Mouse (Mus musculus) MEL (cell line): ENCODE measurements around the gene Upp2. TPM values are rescaled to one million over a fixed set of nuclear protein-coding genes. Genes with fewer than 3 reads are reported as not detected.

Experiments
- DNase-seq: peaks from one replicate; pipeline ENCODE4 v3.0.0; 2011; ENCODE audit warnings: low read depth, low spot score
- H3K27ac ChIP-seq: 2 replicates; pipeline ENCODE4 v1.5.1; 2012; ENCODE audit warnings: low read depth, mild to moderate bottlenecking, control low read depth, low read length, moderate library complexity; ENCODE audit not compliant: control insufficient read depth
- H3K27me3 ChIP-seq, 2 experiments: fragments of 150-350 bp in 1 of 2; sonication (generic) in 1 of 2; 2 replicates each; pipeline ENCODE4 v1.6.1; 2012; ENCODE audit warnings: low read length in 2 of 2, mild to moderate bottlenecking in 2 of 2, improper control_type of control experiment in 1 of 2, moderate library complexity in 1 of 2; ENCODE audit not compliant: insufficient read depth in 2 of 2, control insufficient read depth in 1 of 2
- H3K36me3 ChIP-seq, 2 experiments: 2 replicates each; pipeline ENCODE4 v1.6.1; 2012 to 2014; ENCODE audit warnings: low read length in 2 of 2, improper control_type of control experiment in 1 of 2, inconsistent platforms in 1 of 2, mild to moderate bottlenecking in 1 of 2; ENCODE audit not compliant: insufficient read depth in 2 of 2, control insufficient read depth in 1 of 2
- H3K4me1 ChIP-seq, 2 experiments: fragments of 150-350 bp in 1 of 2; sonication (generic) in 1 of 2; 2 replicates each; pipeline ENCODE4 v1.6.1; 2012; ENCODE audit warnings: low read length in 2 of 2, improper control_type of control experiment in 1 of 2, mild to moderate bottlenecking in 1 of 2; ENCODE audit not compliant: insufficient read depth in 2 of 2, control insufficient read depth in 1 of 2
- H3K4me3 ChIP-seq, 2 experiments: fragments of 150-350 bp in 1 of 2; sonication (generic) in 1 of 2; 2 replicates each; pipeline ENCODE4 v1.5.1; 2012; ENCODE audit warnings: low read depth in 2 of 2, low read length in 2 of 2, mild to moderate bottlenecking in 2 of 2, moderate library complexity in 2 of 2, control low read depth in 1 of 2, improper control_type of control experiment in 1 of 2; ENCODE audit not compliant: control insufficient read depth in 1 of 2, insufficient read depth in 1 of 2
- H3K79me2 ChIP-seq: 2 replicates; pipeline ENCODE4 v1.6.1; 2012; ENCODE audit warnings: mild to moderate bottlenecking, low read length, moderate library complexity; ENCODE audit not compliant: control insufficient read depth, poor library complexity, insufficient read depth
- H3K9ac ChIP-seq: 2 replicates; pipeline ENCODE4 v1.6.1; 2012; ENCODE audit warnings: low read depth, mild to moderate bottlenecking, control low read depth, low read length, moderate library complexity; ENCODE audit not compliant: control insufficient read depth, poor library complexity, severe bottlenecking
- H3K9me3 ChIP-seq: fragments of 150-350 bp; sonication (generic); replicated peaks from 2 replicates; pipeline ENCODE4 v1.6.1; 2012; ENCODE audit warnings: mild to moderate bottlenecking, low read length, improper control_type of control experiment, moderate library complexity; ENCODE audit not compliant: insufficient read depth
- BHLHE40 ChIP-seq: IDR thresholded peaks from 2 replicates; pipeline ENCODE4 v1.6.1; 2012; ENCODE audit warnings: low read depth, mild to moderate bottlenecking, inconsistent platforms, low read length, improper control_type of control experiment, borderline replicate concordance
- CHD1 ChIP-seq: IDR thresholded peaks from 2 replicates; pipeline ENCODE4 v1.6.1; 2012; ENCODE audit warnings: low read depth, mild to moderate bottlenecking, inconsistent platforms, low read length, improper control_type of control experiment
- CHD2 ChIP-seq: IDR thresholded peaks from 2 replicates; pipeline ENCODE4 v1.6.1; 2011; ENCODE audit warnings: low read length, improper control_type of control experiment
- E2F4 ChIP-seq: IDR thresholded peaks from 2 replicates; pipeline ENCODE4 v1.6.1; 2011; ENCODE audit warnings: low read depth, low read length, improper control_type of control experiment, borderline replicate concordance
- ELF1 ChIP-seq: IDR thresholded peaks from 2 replicates; pipeline ENCODE4 v1.6.1; 2014; ENCODE audit warnings: low read depth, mild to moderate bottlenecking, inconsistent platforms, low read length, improper control_type of control experiment, moderate library complexity
- EP300 ChIP-seq, 2 experiments: IDR thresholded peaks; 2 replicates each; pipeline ENCODE4 v1.6.1; 2011; ENCODE audit warnings: improper control_type of control experiment in 2 of 2, low read length in 2 of 2, low read depth in 1 of 2, mild to moderate bottlenecking in 1 of 2
- ETS1 ChIP-seq: IDR thresholded peaks from 2 replicates; pipeline ENCODE4 v1.6.1; 2012; ENCODE audit warnings: low read depth, mild to moderate bottlenecking, inconsistent platforms, low read length, improper control_type of control experiment, moderate library complexity
- GATA1 ChIP-seq: IDR thresholded peaks from 2 replicates; pipeline ENCODE4 v1.6.1; 2011; ENCODE audit warnings: low read depth, low read length, improper control_type of control experiment
- JUND ChIP-seq: IDR thresholded peaks from 2 replicates; pipeline ENCODE4 v1.6.1; 2011; ENCODE audit warnings: low read depth, mild to moderate bottlenecking, improper control_type of control experiment, low read length
- KAT2A ChIP-seq: conservative IDR thresholded peaks from 2 replicates; pipeline ENCODE4 v1.6.1; 2012; ENCODE audit warnings: low read depth, low read length, improper control_type of control experiment, inconsistent platforms
- MAFK ChIP-seq: IDR thresholded peaks from 2 replicates; pipeline ENCODE4 v1.6.1; 2011; ENCODE audit warnings: low read depth, mild to moderate bottlenecking, low read length, improper control_type of control experiment, borderline replicate concordance
- MAZ ChIP-seq: IDR thresholded peaks from 2 replicates; pipeline ENCODE4 v1.6.1; 2012; ENCODE audit warnings: low read depth, mild to moderate bottlenecking, inconsistent platforms, low read length, improper control_type of control experiment
- MXI1 ChIP-seq: IDR thresholded peaks from 2 replicates; pipeline ENCODE4 v1.6.1; 2011; ENCODE audit warnings: mild to moderate bottlenecking, low read depth, low read length, improper control_type of control experiment
- NRF1 ChIP-seq: IDR thresholded peaks from 2 replicates; pipeline ENCODE4 v1.6.1; 2014; ENCODE audit warnings: low read depth, mild to moderate bottlenecking, inconsistent platforms, low read length, improper control_type of control experiment, moderate library complexity; ENCODE audit not compliant: poor library complexity, insufficient read depth, severe bottlenecking
- POLR2AphosphoS5 ChIP-seq: IDR thresholded peaks from 2 replicates; pipeline ENCODE4 v1.6.1; 2012; ENCODE audit warnings: low read depth, borderline replicate concordance, mild to moderate bottlenecking, inconsistent platforms, low read length, moderate library complexity, mixed read lengths
- RAD21 ChIP-seq: IDR thresholded peaks from 2 replicates; pipeline ENCODE4 v1.6.1; 2011; ENCODE audit warnings: mild to moderate bottlenecking, low read depth, low read length, improper control_type of control experiment
- RCOR1 ChIP-seq: IDR thresholded peaks from 2 replicates; pipeline ENCODE4 v1.6.1; 2012; ENCODE audit warnings: low read depth, mild to moderate bottlenecking, inconsistent platforms, low read length, improper control_type of control experiment
- SMC3 ChIP-seq: IDR thresholded peaks from 2 replicates; pipeline ENCODE4 v1.6.1; 2011; ENCODE audit warnings: low read depth, low read length, improper control_type of control experiment
- TAL1 ChIP-seq: IDR thresholded peaks from 2 replicates; pipeline ENCODE4 v1.6.1; 2012; ENCODE audit warnings: mild to moderate bottlenecking, inconsistent platforms, low read length, moderate library complexity, mixed read lengths
- USF2 ChIP-seq, 2 experiments: IDR thresholded peaks; 2 replicates each; pipeline ENCODE4 v1.6.1; 2011 to 2012; ENCODE audit warnings: improper control_type of control experiment in 2 of 2, low read length in 2 of 2, borderline replicate concordance in 1 of 2, inconsistent platforms in 1 of 2, low read depth in 1 of 2, mild to moderate bottlenecking in 1 of 2; ENCODE audit not compliant: insufficient read depth in 1 of 2
- ZKSCAN1 ChIP-seq: IDR thresholded peaks from 2 replicates; pipeline ENCODE4 v1.6.1; 2012; ENCODE audit warnings: low read depth, mild to moderate bottlenecking, inconsistent platforms, low read length, improper control_type of control experiment, moderate library complexity
- ZNF384 ChIP-seq: IDR thresholded peaks from 2 replicates; pipeline ENCODE4 v1.6.1; 2012; ENCODE audit warnings: low read depth, mild to moderate bottlenecking, inconsistent platforms, low read length, improper control_type of control experiment
- polyA plus RNA-seq, 2 experiments: library from polyadenylated mRNA; stranded (reverse) in 1 of 2; unstranded in 1 of 2; fragments of >175 nt in 1 of 2; fragments of >200 nt in 1 of 2; gene quantifications; 2 replicates each; pipeline versions ENCODE4 v1.2.1 to v1.2.4; 2012; ENCODE audit warnings: low replicate concordance in 2 of 2, low read depth in 1 of 2; ENCODE audit not compliant: insufficient read length in 2 of 2, insufficient read depth in 1 of 2, missing spikeins in 1 of 2
- total RNA-seq: library from RNA; depleted of rRNA; stranded (reverse); fragments of 300-350 nt; gene quantifications from 2 replicates; pipeline ENCODE4 v1.2.3, GENCODE M21; 2012

Gene Upp2
- total and polyA plus RNA-seq, 3 experiments: not detected

GRCm38 (mm10) chr2:58829981-58830742 lies 263.1 kb downstream of the Upp2 start:
- Histone ChIP-seq H3K27me3 (no peaks in the 10 kb centered on the region), H3K27ac (no peak overlapping the region), H3K9ac (no peak overlapping the region), H3K36me3 (no peaks in the 10 kb centered on the region), H3K9me3 (no peaks in the 10 kb centered on the region), H3K79me2 (no peaks in the 10 kb centered on the region)
- DNase-seq: no peak
- TF ChIP-seq RCOR1 (no peak), CHD1 (no peak), TAL1 (no peak), GATA1 (no peak), NRF1 (no peak), ZNF384 (no peak), ZKSCAN1 (no peak), MAFK (no peak), CHD2 (no peak), E2F4 (no peak), POLR2AphosphoS5 (no peak)
- TF ChIP-seq, all 39 proteins: peak for 0
- no peak overlapping the region for H3K4me3 ChIP-seq
- no peaks in the 10 kb centered on the region for H3K4me1 ChIP-seq

GRCm38 (mm10) chr2:58832253-58832980 lies 265.3 kb downstream of the Upp2 start:
- H3K79me2 ChIP-seq: no peaks in the 10 kb centered on the region
- no peak overlapping the region for H3K27ac ChIP-seq
- no peaks in the 10 kb centered on the region for H3K9me3 ChIP-seq
- H3K36me3 ChIP-seq: no peaks in the 10 kb centered on the region
- no peak for DNase-seq
- no peaks in the 10 kb centered on the region for H3K4me1 ChIP-seq
- no peak overlapping the region for H3K4me3 ChIP-seq
- TF ChIP-seq SMC3 (no peak), EP300 (IDR thresholded peaks at IDR 0.05; ENCODE audit: low read depth in 1 of 2, low read length in 2 of 2) (no peak), E2F4 (no peak), ETS1 (no peak), MXI1 (no peak), GATA1 (no peak), POLR2AphosphoS5 (no peak), BHLHE40 (no peak), RAD21 (no peak), JUND (no peak), NRF1 (no peak), ELF1 (no peak), CHD2 (no peak), ZNF384 (no peak), KAT2A (no peak), USF2 (IDR thresholded peaks at IDR 0.05; ENCODE audit: borderline replicate concordance in 1 of 2, insufficient read depth in 1 of 2, low read depth in 1 of 2, low read length in 2 of 2) (no peak), MAZ (no peak)
- H3K27me3 ChIP-seq: no peaks in the 10 kb centered on the region
- H3K9ac ChIP-seq: no peak overlapping the region
